Mouse (Mus musculus): Measurements from ENCODE around the gene Ms4a1. TPM values are rescaled to one million over a fixed set of nuclear protein-coding genes. Genes with fewer than 3 reads are reported as not detected.
"Not testable (repeated sequence)": the region's sequence is repeated elsewhere in the genome, so short reads cannot be mapped to it uniquely, and the experiment has no call there.

The Ms4a1 gene
- total RNA-seq (2014; rRNA removed) (0.74 and 1.7 TPM in 2 replicates), polyA plus RNA-seq (2012; rRNA removed) (0.07 and 0.20 TPM in 2 replicates)

DNA sequence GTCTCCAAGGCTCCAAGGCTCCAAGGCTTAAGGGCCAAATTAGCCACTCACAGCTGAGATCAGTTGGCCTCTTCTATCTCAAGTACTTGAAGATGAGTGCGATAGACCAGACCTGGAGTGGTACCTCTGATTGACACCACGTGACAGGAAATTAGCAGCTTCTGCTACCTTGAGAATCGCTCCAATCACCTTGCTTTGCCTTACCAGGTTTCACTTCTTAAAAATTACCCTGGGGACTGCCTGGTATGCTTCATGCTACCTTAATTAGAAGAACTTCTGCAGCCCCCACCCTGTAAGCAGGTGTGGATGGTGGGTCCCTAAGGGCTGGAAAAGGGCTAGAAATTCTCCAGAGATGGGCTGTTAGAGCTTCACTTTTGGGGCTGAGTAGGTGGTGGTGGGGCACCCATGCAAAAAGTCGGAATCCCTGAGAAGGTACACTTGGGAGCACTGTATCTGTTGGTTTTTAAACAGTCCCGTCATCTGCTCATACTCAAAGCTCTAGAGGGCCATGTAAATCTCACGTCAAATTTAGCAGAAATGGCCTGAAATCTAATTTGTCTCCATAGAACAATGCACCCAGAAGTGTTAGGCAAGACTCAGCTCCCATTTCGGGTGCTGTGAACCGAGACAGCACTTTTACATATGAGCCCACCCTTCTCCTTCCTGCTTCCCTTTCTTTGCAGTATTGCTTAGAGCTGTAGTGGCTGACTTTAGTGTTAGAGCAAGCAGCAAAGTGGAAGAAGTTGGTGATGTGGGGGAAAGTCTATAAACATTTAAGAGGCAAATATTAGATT is at the start of gene Ms4a1:
Ms4a1 (minus strand) TSS at position 190 of the 794 bp plus-strand sequence.
- DNase-seq (ENCODE audit: extremely low read depth, low read depth, low spot score): peak; percentile 3
- no peaks in the 10 kb centered on the region for H3K79me2 ChIP-seq (ENCODE audit: control insufficient read depth, insufficient read depth, low read length)
- H3K27ac ChIP-seq (replicated peaks; ENCODE audit: insufficient read depth, low read depth, low read length): no peak within 1 kb of the TSS
- H3K36me3 ChIP-seq (ENCODE audit: control insufficient read depth, insufficient read depth, low read length): no peaks in the 10 kb centered on the region
- H3K4me3 ChIP-seq (ENCODE audit: insufficient read depth, low read depth, low read length): no peak within 1 kb of the TSS
- TF ChIP-seq POLR2A (IDR thresholded peaks at IDR 0.05; ENCODE audit: extremely low read depth, insufficient read depth, low read length) (no peak), CTCF (IDR thresholded peaks at IDR 0.05; ENCODE audit: low read depth, low read length) (no peak)
- WGBS: 86% methylated on average over 8 of the region's 8 CpGs
- H3K27me3 ChIP-seq (ENCODE audit: control insufficient read depth, insufficient read depth, low read length): no peaks in the 10 kb centered on the region; the same call in 1 of the 2 replicates
- H3K4me1 ChIP-seq (ENCODE audit: control insufficient read depth, insufficient read depth, low read length): no peaks in the 10 kb centered on the region
- H3K9ac ChIP-seq (ENCODE audit: low read depth, low read length): no peak within 1 kb of the TSS

DNA sequence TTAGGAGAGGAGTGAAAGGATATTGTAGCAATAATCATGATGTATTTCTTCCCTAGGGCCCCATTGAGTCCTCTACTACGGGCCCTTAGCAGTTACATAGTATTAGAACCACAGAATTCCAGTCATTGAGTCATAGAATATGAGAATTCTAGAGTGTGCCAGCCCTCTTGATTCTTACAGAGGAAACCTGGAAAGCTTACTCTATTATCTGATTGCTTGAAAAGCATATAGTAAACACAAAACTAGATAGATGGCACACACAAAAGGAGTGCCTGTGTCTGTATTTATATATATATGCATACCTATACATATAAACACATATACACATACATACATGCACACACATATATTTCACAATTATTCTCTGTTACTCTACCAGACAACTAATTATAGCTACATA is 48.3 kb upstream of the Ms4a1 start, which contains the start of gene Ms4a14:
Ms4a14 (minus strand) TSS at position 101 of the 400 bp plus-strand sequence.
- no peak within 1 kb of the TSS for H3K9ac ChIP-seq (ENCODE audit: low read depth, low read length)
- H3K27ac ChIP-seq (replicated peaks; ENCODE audit: insufficient read depth, low read depth, low read length): no peak within 1 kb of the TSS
- no peaks in the 10 kb centered on the region; the same call in 1 of the 2 replicates for H3K4me1 ChIP-seq (ENCODE audit: control insufficient read depth, insufficient read depth, low read length)
- H3K27me3 ChIP-seq (ENCODE audit: control insufficient read depth, insufficient read depth, low read length): no peaks in the 10 kb centered on the region
- no peak within 1 kb of the TSS for H3K4me3 ChIP-seq (ENCODE audit: insufficient read depth, low read depth, low read length)
- no peaks in the 10 kb centered on the region for H3K36me3 ChIP-seq (ENCODE audit: control insufficient read depth, insufficient read depth, low read length)
- 84% methylated on average over 1 of the region's 1 CpGs for WGBS
- no peak for DNase-seq (ENCODE audit: extremely low read depth, low read depth, low spot score)
- TF ChIP-seq POLR2A (IDR thresholded peaks at IDR 0.05; ENCODE audit: extremely low read depth, insufficient read depth, low read length): no peak
- no peak for TF ChIP-seq CTCF (IDR thresholded peaks at IDR 0.05; ENCODE audit: low read depth, low read length)
- H3K79me2 ChIP-seq (ENCODE audit: control insufficient read depth, insufficient read depth, low read length): no peaks in the 10 kb centered on the region

DNA sequence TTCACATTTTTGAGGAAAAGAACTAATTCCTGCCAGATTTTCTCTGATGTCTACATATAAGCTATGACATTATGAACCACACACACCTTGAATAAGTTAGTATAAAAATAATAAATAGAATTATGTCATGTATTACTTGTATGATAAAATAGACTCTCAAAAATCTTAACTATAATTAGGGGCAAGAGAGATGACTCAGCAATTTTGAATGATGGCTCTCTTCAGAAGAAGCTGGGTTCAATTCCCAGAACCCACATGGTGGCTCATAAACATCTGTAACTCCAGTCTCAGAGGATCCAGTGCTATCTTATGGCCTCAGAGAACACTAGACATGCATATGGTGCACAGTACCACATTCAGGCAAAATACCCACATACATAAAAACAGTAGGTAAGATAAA is 42.8 kb upstream of the Ms4a1 start:
- Histone ChIP-seq H3K4me3 (ENCODE audit: insufficient read depth, low read depth, low read length) (no peak overlapping the region), H3K79me2 (ENCODE audit: control insufficient read depth, insufficient read depth, low read length) (no peaks in the 10 kb centered on the region), H3K4me1 (ENCODE audit: control insufficient read depth, insufficient read depth, low read length) (no peaks in the 10 kb centered on the region), H3K27ac (replicated peaks; ENCODE audit: insufficient read depth, low read depth, low read length) (no peak overlapping the region), H3K9ac (ENCODE audit: low read depth, low read length) (no peak overlapping the region), H3K36me3 (ENCODE audit: control insufficient read depth, insufficient read depth, low read length) (no peaks in the 10 kb centered on the region), H3K27me3 (ENCODE audit: control insufficient read depth, insufficient read depth, low read length) (no peaks in the 10 kb centered on the region)
- TF ChIP-seq POLR2A (IDR thresholded peaks at IDR 0.05; ENCODE audit: extremely low read depth, insufficient read depth, low read length) (no peak), CTCF (IDR thresholded peaks at IDR 0.05; ENCODE audit: low read depth, low read length) (no peak)
- DNase-seq (ENCODE audit: extremely low read depth, low read depth, low spot score): no peak

DNA sequence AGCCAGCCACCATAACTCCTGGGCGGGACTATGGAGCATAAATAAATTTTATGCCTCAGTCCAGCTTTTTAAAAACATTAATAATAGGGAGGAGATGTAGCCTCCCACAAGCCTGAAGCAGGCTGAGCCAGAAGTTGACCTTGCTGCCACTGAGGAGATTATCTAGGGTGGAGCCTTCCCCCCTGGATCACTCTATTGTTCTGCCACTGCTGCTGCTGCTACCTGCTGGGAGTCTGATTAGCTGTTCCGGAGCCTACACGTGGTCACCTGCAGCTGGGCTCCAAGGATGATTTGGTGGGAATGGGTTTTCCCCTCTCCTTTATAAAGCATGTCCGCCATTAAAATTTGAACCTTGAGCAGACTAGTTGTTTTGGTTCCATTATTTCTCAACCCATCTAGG is 33.5 kb upstream of the Ms4a1 start:
- DNase-seq (ENCODE audit: extremely low read depth, low read depth, low spot score); H3K27ac ChIP-seq (replicated peaks; ENCODE audit: insufficient read depth, low read depth, low read length); H3K79me2 ChIP-seq (ENCODE audit: control insufficient read depth, insufficient read depth, low read length); H3K4me3 ChIP-seq (ENCODE audit: insufficient read depth, low read depth, low read length); H3K4me1 ChIP-seq (ENCODE audit: control insufficient read depth, insufficient read depth, low read length); H3K36me3 ChIP-seq (ENCODE audit: control insufficient read depth, insufficient read depth, low read length); H3K9ac ChIP-seq (ENCODE audit: low read depth, low read length); H3K27me3 ChIP-seq (ENCODE audit: control insufficient read depth, insufficient read depth, low read length): not testable (repeated sequence)
- WGBS: 61% methylated on average over 4 of the region's 4 CpGs

DNA sequence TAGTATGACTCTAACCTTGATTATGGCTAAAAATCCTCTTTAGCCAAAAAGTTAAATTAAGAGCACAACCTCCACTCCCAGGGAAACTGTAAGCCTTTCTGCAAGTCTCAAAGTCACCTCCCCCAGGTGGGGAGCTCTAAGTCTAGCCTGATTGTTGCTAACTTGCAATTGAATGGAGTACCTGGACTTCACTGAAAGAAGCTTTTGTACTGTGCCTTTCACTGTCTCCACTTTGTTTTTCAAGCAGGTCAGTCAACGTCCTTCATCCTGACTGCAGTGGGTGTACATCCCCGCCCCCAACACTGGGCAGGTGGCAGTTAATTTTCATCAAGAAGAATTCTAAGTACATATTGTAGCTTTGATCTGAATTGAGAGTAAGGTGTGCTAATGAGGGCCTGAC is 32.9 kb upstream of the Ms4a1 start:
- TF ChIP-seq POLR2A (IDR thresholded peaks at IDR 0.05; ENCODE audit: extremely low read depth, insufficient read depth, low read length): no peak
- no peak for TF ChIP-seq CTCF (IDR thresholded peaks at IDR 0.05; ENCODE audit: low read depth, low read length)
- no peak for DNase-seq (ENCODE audit: extremely low read depth, low read depth, low spot score)
- no peaks in the 10 kb centered on the region for H3K27me3 ChIP-seq (ENCODE audit: control insufficient read depth, insufficient read depth, low read length)
- H3K4me1 ChIP-seq (ENCODE audit: control insufficient read depth, insufficient read depth, low read length): no peaks in the 10 kb centered on the region
- 75% methylated on average over 2 of the region's 2 CpGs for WGBS
- H3K9ac ChIP-seq (ENCODE audit: low read depth, low read length): no peak overlapping the region
- no peak overlapping the region for H3K27ac ChIP-seq (replicated peaks; ENCODE audit: insufficient read depth, low read depth, low read length)
- H3K79me2 ChIP-seq (ENCODE audit: control insufficient read depth, insufficient read depth, low read length): no peaks in the 10 kb centered on the region
- H3K4me3 ChIP-seq (ENCODE audit: insufficient read depth, low read depth, low read length): no peak overlapping the region
- no peaks in the 10 kb centered on the region for H3K36me3 ChIP-seq (ENCODE audit: control insufficient read depth, insufficient read depth, low read length)

DNA sequence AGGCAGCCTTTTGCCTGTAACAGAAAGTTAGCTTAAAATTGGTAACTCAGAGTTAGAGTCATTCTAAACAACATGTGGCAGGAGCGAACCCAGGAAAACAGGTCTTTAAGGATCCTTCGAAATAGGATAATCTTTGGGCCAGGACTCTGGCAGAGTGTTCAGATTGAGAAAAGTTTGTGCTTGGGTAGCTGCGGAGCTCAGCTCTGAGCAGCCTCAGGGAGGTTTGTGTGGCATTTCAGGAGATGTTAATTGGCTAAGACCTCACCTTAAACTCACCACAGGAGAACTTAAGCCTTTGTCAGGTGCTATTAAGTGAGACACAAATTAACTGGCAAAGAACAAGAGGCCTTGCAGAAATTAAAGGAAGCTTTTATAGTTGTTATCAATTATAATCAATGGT is 27.6 kb upstream of the Ms4a1 start:
- 8% methylated on average over 3 of the region's 3 CpGs for WGBS
- H3K27me3 ChIP-seq (ENCODE audit: control insufficient read depth, insufficient read depth, low read length); H3K4me1 ChIP-seq (ENCODE audit: control insufficient read depth, insufficient read depth, low read length); H3K27ac ChIP-seq (replicated peaks; ENCODE audit: insufficient read depth, low read depth, low read length); H3K79me2 ChIP-seq (ENCODE audit: control insufficient read depth, insufficient read depth, low read length); H3K36me3 ChIP-seq (ENCODE audit: control insufficient read depth, insufficient read depth, low read length); H3K4me3 ChIP-seq (ENCODE audit: insufficient read depth, low read depth, low read length); DNase-seq (ENCODE audit: extremely low read depth, low read depth, low spot score); H3K9ac ChIP-seq (ENCODE audit: low read depth, low read length): not testable (repeated sequence)

All from liver, adult 2 months (tissue).